Mouse (Mus musculus) cerebellum, adult 11 months (tissue): ENCODE measurements around the gene Robo1.

Source experiments
- DNase-seq: peaks from one replicate; pipeline ENCODE4 v3.0.0; 2022

Robo1 gene

DNA sequence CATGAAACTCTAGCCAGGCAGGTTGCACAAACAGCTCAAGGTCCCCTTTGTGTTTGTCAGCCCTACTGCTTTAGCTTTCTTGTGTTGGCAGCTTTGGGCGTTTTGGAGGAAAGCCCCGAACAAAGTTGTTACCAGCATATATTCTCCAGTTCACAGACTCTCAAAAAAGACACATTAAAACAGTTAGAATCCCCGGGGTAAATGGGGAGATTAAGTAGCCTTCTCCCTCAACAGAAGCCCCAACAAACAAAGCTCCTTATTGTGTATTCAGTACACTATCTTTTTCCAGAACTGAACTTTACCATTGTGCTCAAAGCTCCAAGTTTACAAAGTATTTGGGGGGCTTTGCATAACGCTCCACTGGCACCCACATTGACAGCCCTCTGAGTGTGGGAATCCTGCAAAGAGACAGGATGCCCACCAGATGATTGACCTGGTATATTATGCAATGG is 302.6 kb downstream of the Robo1 start:
- no peak for DNase-seq

DNA sequence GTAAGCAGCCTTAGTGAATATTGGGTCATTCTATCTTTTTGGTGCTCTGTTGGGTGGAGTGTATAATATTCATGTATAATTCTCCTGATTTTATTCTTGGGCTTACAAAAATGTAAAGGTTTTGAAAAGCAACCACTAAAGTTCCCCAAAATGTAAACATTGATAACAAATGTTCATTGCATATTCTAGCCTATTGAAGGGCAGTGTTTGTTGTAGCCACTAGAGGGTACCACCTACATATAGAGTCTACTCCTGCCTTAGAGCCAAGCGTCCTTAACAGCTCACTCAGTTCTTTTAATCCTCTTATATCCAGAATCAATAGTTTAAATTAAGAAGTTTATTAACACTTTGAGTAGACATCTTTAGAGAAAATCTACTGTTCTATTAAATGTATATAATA is 306.8 kb downstream of the Robo1 start:
- DNase-seq: no peak

DNA sequence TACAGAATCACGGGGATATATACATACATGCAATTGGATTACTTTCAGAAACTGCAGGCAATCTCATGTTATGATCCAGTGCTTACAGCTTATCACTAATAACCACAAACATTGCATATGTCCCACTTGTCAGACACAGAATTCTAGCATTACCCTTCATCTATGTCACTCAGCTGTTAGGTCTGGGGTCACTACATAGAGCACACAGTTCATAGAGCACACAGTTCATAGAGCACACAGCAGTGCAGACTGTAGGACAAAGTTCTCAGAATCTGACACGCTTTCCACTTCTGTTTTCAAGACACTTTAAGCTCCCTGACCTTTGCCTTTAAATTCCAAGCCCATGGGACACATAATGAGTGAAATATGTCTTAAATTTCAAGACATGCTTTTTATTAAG is 307.3 kb downstream of the Robo1 start:
- no peak for DNase-seq

DNA sequence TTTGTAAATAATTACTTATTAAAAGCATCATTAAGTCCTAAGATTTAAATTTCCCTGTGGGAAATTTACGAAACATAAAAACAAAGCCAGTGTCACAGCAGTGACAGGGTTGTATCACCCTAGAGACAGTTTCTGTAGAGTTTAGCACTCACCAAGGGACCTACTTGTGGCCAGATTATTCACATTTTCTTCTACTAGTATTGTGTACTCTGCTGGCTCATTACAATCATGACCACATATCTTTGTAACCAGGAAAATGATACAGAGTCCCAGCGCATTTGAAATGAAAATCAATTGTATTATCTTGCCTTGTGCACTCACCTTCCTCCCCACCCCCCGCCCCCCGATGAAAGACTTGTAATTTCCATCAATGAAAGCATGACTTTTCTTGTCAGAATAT is 314.3 kb downstream of the Robo1 start:
- no peak for DNase-seq

- DNase-seq: no peak
Measured at GRCm38 (mm10) chr16:72622868-72623267, 314.8 kb downstream of the Robo1 start.

DNA sequence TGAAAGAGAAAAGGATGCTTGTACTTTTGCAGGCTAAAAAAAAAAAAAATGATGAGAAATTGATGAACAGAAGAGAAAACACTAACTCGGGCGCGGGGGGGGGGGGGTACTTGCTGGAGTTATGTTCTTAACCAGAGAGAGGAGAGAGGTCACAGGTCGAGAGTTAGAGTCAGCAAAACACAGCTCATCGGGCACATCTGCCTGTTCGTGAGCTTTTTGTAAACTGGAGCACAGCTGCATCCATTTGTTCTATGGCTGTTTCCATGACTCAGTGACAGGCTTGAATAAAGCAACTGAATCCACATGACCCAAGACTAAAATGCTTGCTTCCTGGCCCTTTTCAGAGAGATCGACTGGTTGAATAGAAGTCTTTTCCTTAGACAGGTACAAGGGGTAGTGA is 325.7 kb downstream of the Robo1 start:
- no peak for DNase-seq

GRCm38 (mm10) chr16:72639332-72639940 is 331.3 kb downstream of the Robo1 start:
- no peak for DNase-seq

GRCm38 (mm10) chr16:72640932-72641811 is 333.1 kb downstream of the Robo1 start:
- no peak for DNase-seq

- no peak for DNase-seq
Measured at GRCm38 (mm10) chr16:72645890-72646289, 337.8 kb downstream of the Robo1 start.

DNA sequence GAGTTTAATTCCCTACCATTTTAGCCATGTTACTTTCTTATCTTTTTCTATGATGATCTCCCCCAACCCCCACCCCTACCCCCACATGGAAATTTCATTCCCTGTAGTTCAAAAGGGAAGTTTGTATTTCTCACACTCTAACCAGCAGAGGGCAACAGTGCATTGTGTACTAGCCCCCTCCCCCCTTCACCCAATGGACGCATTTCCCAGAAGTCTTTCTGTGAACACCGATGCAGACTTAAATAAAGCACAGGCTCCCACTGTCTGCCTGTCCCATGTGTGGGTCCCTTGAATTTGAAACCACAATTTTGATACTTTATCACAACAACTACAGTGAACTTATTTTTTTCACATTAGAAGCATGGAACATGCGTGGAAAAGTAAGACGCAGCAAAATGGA is 341.2 kb downstream of the Robo1 start:
- DNase-seq: no peak

DNA sequence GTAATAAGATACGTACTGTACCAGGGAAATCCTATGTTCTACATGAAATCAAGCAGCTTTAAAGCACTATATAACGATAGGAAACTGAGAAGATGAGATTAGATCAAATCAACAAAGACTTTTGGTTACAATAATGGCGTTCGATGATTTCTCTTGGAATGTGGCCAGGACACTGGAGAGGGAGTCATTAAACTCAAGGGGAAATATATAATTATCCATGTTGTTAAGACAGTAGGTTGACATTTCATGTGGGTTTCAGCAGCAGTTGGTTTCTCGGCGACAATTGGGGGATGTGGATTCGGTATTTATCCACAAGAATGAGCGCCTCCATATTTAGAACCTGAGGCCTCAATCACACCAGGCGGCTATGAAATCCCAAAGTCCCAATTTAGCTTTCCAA is 347.3 kb downstream of the Robo1 start:
- DNase-seq: no peak

- peak; percentile 63 for DNase-seq
Measured at GRCm38 (mm10) chr16:72662837-72663350, 354.8 kb downstream of the Robo1 start.

DNA sequence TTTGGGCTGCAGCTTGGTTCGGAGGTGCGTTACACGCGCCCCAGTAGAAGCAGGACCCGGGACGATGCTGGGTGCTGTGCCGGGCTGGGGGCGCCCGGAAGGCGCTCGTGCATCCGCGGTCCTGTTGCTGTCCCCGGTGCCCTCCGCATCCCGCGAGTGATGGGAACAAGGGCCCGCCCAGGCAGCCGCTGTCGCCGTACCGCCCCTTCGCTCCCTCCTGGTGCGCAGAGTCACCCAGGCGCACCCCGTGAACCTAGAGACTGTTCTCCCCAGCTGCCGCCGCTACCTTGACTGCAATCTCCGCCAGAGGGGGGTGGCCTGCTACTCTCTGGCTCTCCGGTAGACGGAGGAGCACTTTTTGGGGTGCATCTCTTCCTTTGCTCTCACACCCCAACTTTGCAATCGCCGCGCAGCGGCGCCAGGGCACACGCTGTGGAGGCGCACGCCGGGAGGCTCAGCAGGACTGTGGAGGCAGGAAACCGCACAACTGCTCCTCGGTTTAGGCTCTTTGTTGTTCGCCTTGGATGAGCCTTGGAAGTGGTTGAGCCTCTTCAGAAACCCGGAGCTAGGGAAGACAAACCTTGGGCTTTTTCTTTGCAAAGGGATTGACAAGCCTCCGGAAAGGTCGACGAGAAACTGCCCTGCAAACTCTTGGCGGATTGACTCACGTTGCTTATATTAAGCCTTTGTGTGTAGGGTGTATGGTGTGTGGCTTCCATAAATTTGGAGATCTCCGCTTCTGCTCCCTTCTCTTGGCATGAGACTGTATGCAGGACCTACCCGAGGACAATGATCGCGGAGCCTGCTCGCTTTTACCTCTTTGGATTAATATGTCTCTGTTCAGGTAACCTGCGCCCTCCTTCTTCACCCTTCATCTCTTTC is 355.5 kb downstream of the Robo1 start:
- DNase-seq: peak; percentile 33

DNA sequence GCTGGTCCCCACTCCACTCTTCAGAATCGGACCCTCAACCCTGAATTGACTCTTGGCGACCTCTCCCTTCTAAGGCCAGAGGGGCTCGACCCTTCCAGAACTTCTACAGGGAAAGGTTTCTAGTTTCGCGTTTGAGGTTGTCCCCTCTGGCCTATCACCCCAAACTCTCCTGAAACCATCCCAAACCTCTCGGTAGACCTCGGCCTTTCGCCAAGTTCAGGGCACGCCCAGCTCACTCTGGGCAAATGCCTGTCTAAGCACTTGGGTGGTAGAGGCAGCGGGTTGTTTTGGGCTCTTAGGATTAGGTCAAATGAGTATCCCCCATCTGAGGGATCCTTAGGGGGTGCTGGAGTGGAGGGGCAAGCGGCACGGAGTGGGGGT is 356.1 kb downstream of the Robo1 start:
- DNase-seq: peak; percentile 14

DNA sequence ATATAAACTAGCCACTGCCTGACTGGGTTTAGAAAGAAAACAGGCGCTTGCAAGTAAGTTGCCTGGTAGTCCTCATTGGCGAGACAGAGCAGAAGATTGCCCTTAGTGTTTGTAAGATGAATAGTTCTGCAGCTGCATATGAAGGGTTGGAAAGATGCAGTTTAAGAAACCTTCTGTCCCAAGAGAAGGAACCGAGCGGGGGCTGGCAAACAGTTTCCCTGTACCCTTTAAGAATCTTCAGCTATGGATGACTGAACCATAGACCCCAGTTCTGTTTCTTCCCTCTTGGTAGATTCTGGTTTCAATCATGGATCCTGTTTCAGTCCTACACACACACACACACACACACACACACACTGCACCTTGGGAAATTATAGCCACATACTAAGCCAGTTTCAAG is 356.7 kb downstream of the Robo1 start:
- DNase-seq: no peak

DNA sequence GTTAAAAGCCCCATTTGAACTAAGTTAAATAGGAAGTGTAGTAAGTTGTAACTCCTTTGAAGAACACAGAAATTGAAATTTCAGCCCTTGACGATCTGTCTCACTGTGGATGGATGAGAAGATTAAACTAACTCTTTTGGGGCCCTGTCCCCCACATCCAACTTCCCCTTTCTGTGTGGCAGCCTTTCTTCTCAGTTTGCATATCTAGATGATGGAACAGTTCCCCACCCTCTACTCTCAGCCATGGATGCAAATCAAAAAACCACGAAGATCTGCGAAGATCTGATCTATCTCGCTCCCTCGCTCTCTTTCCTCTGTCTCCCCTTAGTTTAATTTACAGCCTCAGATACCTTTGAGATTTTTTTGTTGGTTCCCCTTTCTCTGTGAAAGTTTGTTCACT is 357.3 kb downstream of the Robo1 start:
- no peak for DNase-seq

GRCm38 (mm10) chr16:72670240-72671038 is 362.3 kb downstream of the Robo1 start:
- no peak for DNase-seq

DNA sequence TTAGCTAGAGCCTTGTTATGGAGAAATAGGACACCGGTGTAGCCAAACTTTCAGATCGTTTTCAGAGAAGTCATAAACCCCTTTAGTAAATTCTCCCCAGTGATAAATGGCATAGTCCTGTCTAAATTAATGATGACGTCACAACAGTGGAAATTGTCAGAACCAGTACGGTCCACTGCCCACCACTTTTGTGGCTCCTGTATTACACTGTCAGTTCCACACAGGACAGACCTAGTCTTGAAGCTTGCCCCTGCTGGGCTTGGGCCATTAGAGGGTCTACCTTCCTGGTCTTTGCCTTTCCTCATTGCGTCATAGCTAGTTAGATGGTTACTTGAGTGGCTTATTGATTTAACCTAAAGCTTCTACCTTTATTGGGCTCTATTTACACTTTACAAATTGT is 369.1 kb downstream of the Robo1 start:
- DNase-seq: no peak

DNA sequence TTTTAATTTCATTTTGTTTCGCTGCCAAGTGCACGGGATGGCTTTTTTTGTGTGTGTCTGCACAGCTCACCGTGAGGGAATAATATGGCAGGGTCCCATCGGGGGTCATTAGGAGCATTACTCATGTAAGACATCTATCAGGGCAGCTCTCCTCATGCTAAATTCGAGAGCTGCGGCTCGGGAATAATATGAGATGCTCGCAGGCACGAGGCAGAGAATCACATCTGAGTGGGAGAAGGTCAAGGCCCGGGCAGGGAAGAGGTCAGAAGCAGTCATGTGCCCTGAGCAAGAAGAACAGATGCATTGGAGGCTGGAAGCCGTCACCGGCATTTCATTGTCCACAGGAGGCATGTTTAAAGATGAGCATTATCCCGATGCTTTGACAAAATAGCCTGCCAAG is 370.3 kb downstream of the Robo1 start:
- DNase-seq: no peak

DNA sequence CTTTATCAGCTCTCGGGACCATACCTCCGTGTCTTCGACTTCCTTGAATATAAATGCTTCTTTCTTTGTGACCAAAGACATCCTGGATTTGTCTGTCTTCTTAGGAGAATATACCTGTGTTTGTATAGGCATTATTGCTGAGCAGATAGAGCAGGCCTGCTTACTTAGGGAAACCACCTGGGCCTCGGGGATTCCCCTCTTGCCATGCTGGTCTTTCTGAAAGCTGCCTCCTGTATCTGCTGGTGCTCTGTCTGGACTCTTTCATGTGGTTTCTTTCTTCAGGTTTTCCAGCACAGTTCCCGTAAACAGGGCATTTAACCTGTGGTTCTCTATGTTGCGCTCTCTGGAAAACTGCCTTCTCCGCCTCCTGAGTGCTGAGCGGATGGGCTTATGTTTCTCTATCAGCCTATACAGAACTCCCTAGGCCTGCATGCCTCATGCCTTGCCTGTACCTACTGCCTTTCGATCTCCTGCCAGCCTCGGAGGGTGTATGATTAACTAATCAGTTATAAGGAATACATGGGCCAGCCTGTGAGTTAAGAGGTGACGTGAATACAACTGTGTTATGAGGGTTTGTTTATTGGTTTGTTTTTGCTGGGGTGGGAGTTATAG is 370.9 kb downstream of the Robo1 start:
- no peak for DNase-seq

DNA sequence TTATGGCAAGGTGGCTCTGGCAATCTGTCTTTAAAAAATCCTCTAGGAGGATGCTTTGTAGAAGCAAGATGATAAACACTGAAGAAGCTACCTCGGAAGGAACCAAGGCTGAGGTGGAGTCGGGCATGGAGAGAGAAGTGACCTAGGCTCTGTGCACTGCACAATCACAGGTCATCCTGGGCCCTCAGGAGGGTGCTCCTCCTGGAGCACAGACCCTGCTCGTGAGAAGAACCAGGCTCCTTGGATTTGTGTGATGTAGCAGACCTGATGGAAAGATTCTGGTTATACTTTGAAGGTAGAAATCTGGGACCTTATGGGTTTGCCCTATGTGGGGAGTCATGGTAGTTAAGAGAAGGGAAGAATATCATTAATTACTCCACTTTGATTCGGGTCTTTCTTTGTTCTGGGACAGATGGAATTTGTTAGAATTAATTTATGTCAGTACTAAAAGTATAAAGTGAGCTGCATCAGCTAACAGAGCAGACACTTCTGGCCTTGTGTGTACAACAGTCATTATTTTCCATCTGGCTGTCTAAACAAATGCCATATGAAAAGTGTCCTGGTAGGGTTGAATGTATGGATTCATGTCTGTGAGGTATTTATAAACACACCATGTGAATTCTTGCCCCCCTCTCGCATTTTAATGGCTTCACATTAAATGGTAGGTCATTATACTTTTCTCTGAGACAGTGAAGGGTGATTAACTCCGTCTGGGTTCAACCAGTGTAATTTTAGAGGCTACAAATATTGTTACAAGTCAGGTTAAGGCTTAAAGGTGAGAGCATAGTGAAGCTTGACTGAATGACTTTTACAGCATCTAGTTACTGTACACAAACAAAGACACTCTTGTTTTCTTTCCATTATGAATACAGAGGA is 377.7 kb downstream of the Robo1 start:
- DNase-seq: no peak
